Mouse (Mus musculus) MEL (cell line): ENCODE results near the gene Acyp1. TPM values are rescaled to one million over a fixed set of nuclear protein-coding genes. Genes with fewer than 3 reads are reported as not detected.

ENCODE experiments used
- DNase-seq: peaks from one replicate; pipeline ENCODE4 v3.0.0; 2011; ENCODE audit warnings: low read depth, low spot score
- H3K27ac ChIP-seq: 2 replicates; pipeline ENCODE4 v1.5.1; 2012; ENCODE audit warnings: low read depth, mild to moderate bottlenecking, control low read depth, low read length, moderate library complexity; ENCODE audit not compliant: control insufficient read depth
- H3K27me3 ChIP-seq, 2 experiments: fragments of 150-350 bp in 1 of 2; sonication (generic) in 1 of 2; 2 replicates each; pipeline ENCODE4 v1.6.1; 2012; ENCODE audit warnings: low read length in 2 of 2, mild to moderate bottlenecking in 2 of 2, improper control_type of control experiment in 1 of 2, moderate library complexity in 1 of 2; ENCODE audit not compliant: insufficient read depth in 2 of 2, control insufficient read depth in 1 of 2
- H3K36me3 ChIP-seq, 2 experiments: 2 replicates each; pipeline ENCODE4 v1.6.1; 2012 to 2014; ENCODE audit warnings: low read length in 2 of 2, improper control_type of control experiment in 1 of 2, inconsistent platforms in 1 of 2, mild to moderate bottlenecking in 1 of 2; ENCODE audit not compliant: insufficient read depth in 2 of 2, control insufficient read depth in 1 of 2
- H3K4me1 ChIP-seq, 2 experiments: fragments of 150-350 bp in 1 of 2; sonication (generic) in 1 of 2; 2 replicates each; pipeline ENCODE4 v1.6.1; 2012; ENCODE audit warnings: low read length in 2 of 2, improper control_type of control experiment in 1 of 2, mild to moderate bottlenecking in 1 of 2; ENCODE audit not compliant: insufficient read depth in 2 of 2, control insufficient read depth in 1 of 2
- H3K4me3 ChIP-seq, 2 experiments: fragments of 150-350 bp in 1 of 2; sonication (generic) in 1 of 2; 2 replicates each; pipeline ENCODE4 v1.5.1; 2012; ENCODE audit warnings: low read depth in 2 of 2, low read length in 2 of 2, mild to moderate bottlenecking in 2 of 2, moderate library complexity in 2 of 2, control low read depth in 1 of 2, improper control_type of control experiment in 1 of 2; ENCODE audit not compliant: control insufficient read depth in 1 of 2, insufficient read depth in 1 of 2
- H3K79me2 ChIP-seq: 2 replicates; pipeline ENCODE4 v1.6.1; 2012; ENCODE audit warnings: mild to moderate bottlenecking, low read length, moderate library complexity; ENCODE audit not compliant: control insufficient read depth, poor library complexity, insufficient read depth
- H3K9ac ChIP-seq: 2 replicates; pipeline ENCODE4 v1.6.1; 2012; ENCODE audit warnings: low read depth, mild to moderate bottlenecking, control low read depth, low read length, moderate library complexity; ENCODE audit not compliant: control insufficient read depth, poor library complexity, severe bottlenecking
- H3K9me3 ChIP-seq: fragments of 150-350 bp; sonication (generic); replicated peaks from 2 replicates; pipeline ENCODE4 v1.6.1; 2012; ENCODE audit warnings: mild to moderate bottlenecking, low read length, improper control_type of control experiment, moderate library complexity; ENCODE audit not compliant: insufficient read depth
- BHLHE40 ChIP-seq: IDR thresholded peaks from 2 replicates; pipeline ENCODE4 v1.6.1; 2012; ENCODE audit warnings: low read depth, mild to moderate bottlenecking, inconsistent platforms, low read length, improper control_type of control experiment, borderline replicate concordance
- CHD1 ChIP-seq: IDR thresholded peaks from 2 replicates; pipeline ENCODE4 v1.6.1; 2012; ENCODE audit warnings: low read depth, mild to moderate bottlenecking, inconsistent platforms, low read length, improper control_type of control experiment
- CHD2 ChIP-seq: IDR thresholded peaks from 2 replicates; pipeline ENCODE4 v1.6.1; 2011; ENCODE audit warnings: low read length, improper control_type of control experiment
- CTCF ChIP-seq, 3 experiments: IDR thresholded peaks in 2 of 3; conservative IDR thresholded peaks in 1 of 3; 2 replicates each; pipeline ENCODE4 v1.5.1; 2011 to 2012; ENCODE audit warnings: low read length in 3 of 3, low read depth in 2 of 3, mild to moderate bottlenecking in 2 of 3, improper control_type of control experiment in 1 of 3, inconsistent platforms in 1 of 3, mixed read lengths in 1 of 3, moderate library complexity in 1 of 3; ENCODE audit not compliant: control insufficient read depth in 1 of 3, insufficient read depth in 1 of 3, poor library complexity in 1 of 3, severe bottlenecking in 1 of 3
- E2F4 ChIP-seq: IDR thresholded peaks from 2 replicates; pipeline ENCODE4 v1.6.1; 2011; ENCODE audit warnings: low read depth, low read length, improper control_type of control experiment, borderline replicate concordance
- ELF1 ChIP-seq: IDR thresholded peaks from 2 replicates; pipeline ENCODE4 v1.6.1; 2014; ENCODE audit warnings: low read depth, mild to moderate bottlenecking, inconsistent platforms, low read length, improper control_type of control experiment, moderate library complexity
- ETS1 ChIP-seq: IDR thresholded peaks from 2 replicates; pipeline ENCODE4 v1.6.1; 2012; ENCODE audit warnings: low read depth, mild to moderate bottlenecking, inconsistent platforms, low read length, improper control_type of control experiment, moderate library complexity
- GABPA ChIP-seq: IDR thresholded peaks from 2 replicates; pipeline ENCODE4 v1.6.1; 2012; ENCODE audit warnings: low read depth, mild to moderate bottlenecking, inconsistent platforms, low read length, improper control_type of control experiment, moderate library complexity
- GATA1 ChIP-seq: IDR thresholded peaks from 2 replicates; pipeline ENCODE4 v1.6.1; 2011; ENCODE audit warnings: low read depth, low read length, improper control_type of control experiment
- HCFC1 ChIP-seq: IDR thresholded peaks from 2 replicates; pipeline ENCODE4 v1.6.1; 2012; ENCODE audit warnings: low read depth, mild to moderate bottlenecking, inconsistent platforms, low read length, improper control_type of control experiment, moderate library complexity
- JUND ChIP-seq: IDR thresholded peaks from 2 replicates; pipeline ENCODE4 v1.6.1; 2011; ENCODE audit warnings: low read depth, mild to moderate bottlenecking, improper control_type of control experiment, low read length
- KAT2A ChIP-seq: conservative IDR thresholded peaks from 2 replicates; pipeline ENCODE4 v1.6.1; 2012; ENCODE audit warnings: low read depth, low read length, improper control_type of control experiment, inconsistent platforms
- MAFK ChIP-seq: IDR thresholded peaks from 2 replicates; pipeline ENCODE4 v1.6.1; 2011; ENCODE audit warnings: low read depth, mild to moderate bottlenecking, low read length, improper control_type of control experiment, borderline replicate concordance
- MAX ChIP-seq: IDR thresholded peaks from 2 replicates; pipeline ENCODE4 v1.6.1; 2011; ENCODE audit warnings: low read length, improper control_type of control experiment
- MAZ ChIP-seq: IDR thresholded peaks from 2 replicates; pipeline ENCODE4 v1.6.1; 2012; ENCODE audit warnings: low read depth, mild to moderate bottlenecking, inconsistent platforms, low read length, improper control_type of control experiment
- MEF2A ChIP-seq: IDR thresholded peaks from 2 replicates; pipeline ENCODE4 v1.6.1; 2014; ENCODE audit warnings: low read depth, mild to moderate bottlenecking, inconsistent platforms, low read length, improper control_type of control experiment; ENCODE audit not compliant: poor library complexity, insufficient replicate concordance, severe bottlenecking; ENCODE audit errors: extremely low read depth
- MXI1 ChIP-seq: IDR thresholded peaks from 2 replicates; pipeline ENCODE4 v1.6.1; 2011; ENCODE audit warnings: mild to moderate bottlenecking, low read depth, low read length, improper control_type of control experiment
- MYB ChIP-seq: IDR thresholded peaks from 2 replicates; pipeline ENCODE4 v1.6.1; 2011; ENCODE audit warnings: mild to moderate bottlenecking, low read depth, low read length, improper control_type of control experiment
- MYC ChIP-seq: IDR thresholded peaks from 2 replicates; pipeline ENCODE4 v1.6.1; 2011; ENCODE audit warnings: low read depth, mild to moderate bottlenecking, low read length, improper control_type of control experiment, moderate library complexity
- NELFE ChIP-seq: IDR thresholded peaks from 2 replicates; pipeline ENCODE4 v1.6.1; 2011; ENCODE audit warnings: low read depth, low read length, improper control_type of control experiment
- NRF1 ChIP-seq: IDR thresholded peaks from 2 replicates; pipeline ENCODE4 v1.6.1; 2014; ENCODE audit warnings: low read depth, mild to moderate bottlenecking, inconsistent platforms, low read length, improper control_type of control experiment, moderate library complexity; ENCODE audit not compliant: poor library complexity, insufficient read depth, severe bottlenecking
- POLR2A ChIP-seq, 2 experiments: IDR thresholded peaks; 2 replicates each; pipeline ENCODE4 v1.6.1; 2011 to 2012; ENCODE audit warnings: low read length in 2 of 2, mild to moderate bottlenecking in 2 of 2, control low read depth in 1 of 2, improper control_type of control experiment in 1 of 2, low read depth in 1 of 2, moderate library complexity in 1 of 2; ENCODE audit not compliant: control insufficient read depth in 1 of 2, insufficient read depth in 1 of 2, poor library complexity in 1 of 2
- POLR2AphosphoS2 ChIP-seq: IDR thresholded peaks from 2 replicates; pipeline ENCODE4 v1.6.1; 2011; ENCODE audit warnings: low read length, improper control_type of control experiment
- POLR2AphosphoS5 ChIP-seq: IDR thresholded peaks from 2 replicates; pipeline ENCODE4 v1.6.1; 2012; ENCODE audit warnings: low read depth, borderline replicate concordance, mild to moderate bottlenecking, inconsistent platforms, low read length, moderate library complexity, mixed read lengths
- RAD21 ChIP-seq: IDR thresholded peaks from 2 replicates; pipeline ENCODE4 v1.6.1; 2011; ENCODE audit warnings: mild to moderate bottlenecking, low read depth, low read length, improper control_type of control experiment
- SIN3A ChIP-seq: IDR thresholded peaks from 2 replicates; pipeline ENCODE4 v1.6.1; 2012; ENCODE audit warnings: low read length, improper control_type of control experiment, inconsistent platforms
- SMC3 ChIP-seq: IDR thresholded peaks from 2 replicates; pipeline ENCODE4 v1.6.1; 2011; ENCODE audit warnings: low read depth, low read length, improper control_type of control experiment
- TAL1 ChIP-seq: IDR thresholded peaks from 2 replicates; pipeline ENCODE4 v1.6.1; 2012; ENCODE audit warnings: mild to moderate bottlenecking, inconsistent platforms, low read length, moderate library complexity, mixed read lengths
- TBP ChIP-seq: IDR thresholded peaks from 2 replicates; pipeline ENCODE4 v1.8.0; 2011; ENCODE audit warnings: low read depth, low read length, improper control_type of control experiment
- TCF12 ChIP-seq: IDR thresholded peaks from 2 replicates; pipeline ENCODE4 v1.6.1; 2014; ENCODE audit warnings: low read depth, mild to moderate bottlenecking, inconsistent platforms, low read length, improper control_type of control experiment, moderate library complexity
- UBTF ChIP-seq: IDR thresholded peaks from 2 replicates; pipeline ENCODE4 v1.6.1; 2012; ENCODE audit warnings: low read depth, mild to moderate bottlenecking, inconsistent platforms, low read length, improper control_type of control experiment, moderate library complexity, borderline replicate concordance; ENCODE audit not compliant: insufficient read depth
- USF2 ChIP-seq, 2 experiments: IDR thresholded peaks; 2 replicates each; pipeline ENCODE4 v1.6.1; 2011 to 2012; ENCODE audit warnings: improper control_type of control experiment in 2 of 2, low read length in 2 of 2, borderline replicate concordance in 1 of 2, inconsistent platforms in 1 of 2, low read depth in 1 of 2, mild to moderate bottlenecking in 1 of 2; ENCODE audit not compliant: insufficient read depth in 1 of 2
- ZC3H11A ChIP-seq: IDR thresholded peaks from 2 replicates; pipeline ENCODE4 v1.6.1; 2012; ENCODE audit warnings: low read depth, mild to moderate bottlenecking, inconsistent platforms, low read length, improper control_type of control experiment
- ZMIZ1 ChIP-seq: IDR thresholded peaks from 2 replicates; pipeline ENCODE4 v1.6.1; 2012; ENCODE audit warnings: low read depth, mild to moderate bottlenecking, inconsistent platforms, low read length, improper control_type of control experiment, moderate library complexity
- ZNF384 ChIP-seq: IDR thresholded peaks from 2 replicates; pipeline ENCODE4 v1.6.1; 2012; ENCODE audit warnings: low read depth, mild to moderate bottlenecking, inconsistent platforms, low read length, improper control_type of control experiment
- polyA plus RNA-seq, 2 experiments: library from polyadenylated mRNA; stranded (reverse) in 1 of 2; unstranded in 1 of 2; fragments of >175 nt in 1 of 2; fragments of >200 nt in 1 of 2; gene quantifications; 2 replicates each; pipeline versions ENCODE4 v1.2.1 to v1.2.4; 2012; ENCODE audit warnings: low replicate concordance in 2 of 2, low read depth in 1 of 2; ENCODE audit not compliant: insufficient read length in 2 of 2, insufficient read depth in 1 of 2, missing spikeins in 1 of 2
- total RNA-seq: library from RNA; depleted of rRNA; stranded (reverse); fragments of 300-350 nt; gene quantifications from 2 replicates; pipeline ENCODE4 v1.2.3, GENCODE M21; 2012

Gene Acyp1
- total and polyA plus RNA-seq, 3 experiments, result 47.4 to 54.5 TPM; not detected in 1

GRCm38 (mm10) chr12:85280845-85281651, 7.2 kb downstream of the Acyp1 start:
- peaks cover 5% of the 10 kb centered on the region; the same call in 1 of the 2 replicates for H3K79me2 ChIP-seq
- H3K27me3 ChIP-seq, result no peaks in the 10 kb centered on the region
- H3K27ac ChIP-seq, result peak overlapping the region; percentile 22
- peak overlapping the region; percentile 61 to 74 for H3K4me3 ChIP-seq
- DNase-seq, result peak; percentile 81
- peak overlapping the region; percentile 66 for H3K9ac ChIP-seq
- H3K36me3 ChIP-seq, result peaks cover 0 to 20% of the 10 kb centered on the region in 2 experiments; a peak in 2 of 4 replicates
- H3K9me3 ChIP-seq, result no peaks in the 10 kb centered on the region
- H3K4me1 ChIP-seq, result peaks cover 12 to 25% of the 10 kb centered on the region in 2 experiments
- TF ChIP-seq MAFK (no peak), POLR2A (IDR thresholded peaks at IDR 0.05; ENCODE audit: control insufficient read depth in 1 of 2, insufficient read depth in 1 of 2, low read depth in 1 of 2, low read length in 2 of 2, poor library complexity in 1 of 2) (no peak), MEF2A (no peak), MXI1 (peak; percentile 95), MYC (no peak), POLR2AphosphoS5 (no peak), ZMIZ1 (no peak), NRF1 (no peak), NELFE (0 out of 2 replicates have a peak, but pooled peaks have one; percentile 19), MYB (0 out of 2 replicates have a peak, but pooled peaks have one; percentile 8), CHD2 (no peak), ELF1 (peak; percentile 14; the same call in 1 of the 2 replicates), SIN3A (peak; percentile 75; the same call in 1 of the 2 replicates), JUND (no peak), MAX (peak; percentile 48), E2F4 (no peak), USF2 (IDR thresholded peaks at IDR 0.05; ENCODE audit: borderline replicate concordance in 1 of 2, insufficient read depth in 1 of 2, low read depth in 1 of 2, low read length in 2 of 2) (no peak), HCFC1 (0 out of 2 replicates have a peak, but pooled peaks have one; percentile 36), MAZ (no peak), TCF12 (peak; percentile 40; the same call in 1 of the 2 replicates), CHD1 (no peak), ETS1 (peak; percentile 46; the same call in 1 of the 2 replicates), ZC3H11A (no peak), GATA1 (no peak; the same call in none of the 2 replicates), GABPA (no peak), TBP (no peak), RAD21 (no peak), ZNF384 (peak; percentile 77; the same call in 1 of the 2 replicates), TAL1 (peak; percentile 75), BHLHE40 (peak; percentile 35; the same call in 1 of the 2 replicates), KAT2A (no peak; the same call in 1 of the 2 replicates), CTCF (IDR thresholded peaks at IDR 0.05 in 2 of 3, conservative IDR thresholded peaks at IDR 0.05 in 1 of 3; ENCODE audit: control insufficient read depth in 1 of 3, insufficient read depth in 1 of 3, low read depth in 2 of 3, low read length in 3 of 3, poor library complexity in 1 of 3, severe bottlenecking in 1 of 3) (no peak), POLR2AphosphoS2 (no peak), UBTF (no peak), SMC3 (no peak)
